Mouse (Mus musculus) stomach, postnatal 0 days (tissue): ENCODE measurements around the gene Gm21954. TPM values are rescaled to one million over a fixed set of nuclear protein-coding genes. Genes with fewer than 3 reads are reported as not detected.

ENCODE experiments used
- ATAC-seq: fragments of 200-750 bp; cut with Nextera tagmentation; 2 replicates; pipeline ENCODE4 v1.8.0; 2017; ENCODE audit not compliant: low FRiP score, low TSS enrichment
- DNase-seq: peaks from one replicate; pipeline ENCODE4 v3.0.0-alpha.2; 2016; ENCODE audit warnings: low spot score
- H3K27ac ChIP-seq: fragments of 300-500 bp; sonication (generic); replicated peaks from 2 replicates; pipeline ENCODE4 v1.5.1; 2014; ENCODE audit warnings: mild to moderate bottlenecking, control low read depth
- H3K27me3 ChIP-seq: fragments of 300-500 bp; sonication (generic); 2 replicates; pipeline ENCODE4 v1.6.1; 2014; ENCODE audit warnings: low read length; ENCODE audit not compliant: control insufficient read depth, insufficient read depth
- H3K36me3 ChIP-seq: fragments of 300-500 bp; sonication (generic); 2 replicates; pipeline ENCODE4 v1.6.1; 2014; ENCODE audit warnings: low read length, mixed read lengths; ENCODE audit not compliant: control insufficient read depth, insufficient read depth
- H3K4me1 ChIP-seq: fragments of 300-500 bp; sonication (generic); replicated peaks from 2 replicates; pipeline ENCODE4 v1.6.1; 2014; ENCODE audit warnings: antibody characterized with exemption; ENCODE audit not compliant: control insufficient read depth, insufficient read depth
- H3K4me2 ChIP-seq: fragments of 300-500 bp; sonication (generic); replicated peaks from 2 replicates; pipeline ENCODE4 v1.6.1; 2014; ENCODE audit warnings: low read depth, mild to moderate bottlenecking, control low read depth, moderate library complexity
- H3K4me3 ChIP-seq: fragments of 300-500 bp; sonication (generic); 2 replicates; pipeline ENCODE4 v1.5.1; 2014; ENCODE audit warnings: low read depth, low read length, control low read depth
- H3K9ac ChIP-seq: fragments of 300-500 bp; sonication (generic); 2 replicates; pipeline ENCODE4 v1.6.1; 2014; ENCODE audit warnings: mild to moderate bottlenecking, low read length, control low read depth, mixed read lengths
- H3K9me3 ChIP-seq: fragments of 300-500 bp; sonication (generic); 2 replicates; pipeline ENCODE4 v1.6.1; 2016; ENCODE audit warnings: low read length; ENCODE audit not compliant: control insufficient read depth
- CTCF ChIP-seq: IDR thresholded peaks from 2 replicates; pipeline ENCODE4 v1.5.1; 2016; ENCODE audit warnings: antibody characterized with exemption, low read depth, mild to moderate bottlenecking, moderate library complexity
- EP300 ChIP-seq: optimal IDR thresholded peaks from 2 replicates; pipeline ENCODE3; 2016; ENCODE audit warnings: antibody characterized with exemption
- WGBS: fragments of 180-500 bp; shearing (Covaris S2); extraction: QIAGEN DNeasy Blood & Tissue Kit; methylation state at CpG from one replicate; pipeline ENCODE4 v1.1.7; 2014; 5-methylcytosine and 5-hydroxymethylcytosine counted together
- polyA plus RNA-seq: library from polyadenylated mRNA; unstranded; fragments of >200 nt; fragmentation: Nextera tagmentation; extraction: Ambion mirVana; gene quantifications from 2 replicates; pipeline ENCODE4 v1.2.1, GENCODE M21; 2015

Gene Gm21954
- polyA plus RNA-seq, 1 experiment from 2014 or later = not detected

- no peaks in the 10 kb centered on the region for H3K4me1 ChIP-seq
- no peak overlapping the region for H3K4me3 ChIP-seq
- no peak for TF ChIP-seq EP300
- TF ChIP-seq CTCF = no peak
- ATAC-seq = no peak
- no peaks in the 10 kb centered on the region for H3K27me3 ChIP-seq
- no peak for DNase-seq
- H3K9ac ChIP-seq = no peak overlapping the region
- no peak overlapping the region for H3K27ac ChIP-seq
- 72% methylated on average over 5 of the region's 5 CpGs for WGBS
- no peaks in the 10 kb centered on the region for H3K9me3 ChIP-seq
- H3K36me3 ChIP-seq = no peaks in the 10 kb centered on the region
- no peak overlapping the region for H3K4me2 ChIP-seq
These were observed 24.2 kb downstream of the Gm21954 start for GRCm38 (mm10) chr3:55447486-55448460.

- Histone ChIP-seq H3K4me3 (no peak overlapping the region), H3K27me3 (no peaks in the 10 kb centered on the region), H3K9ac (no peak overlapping the region), H3K9me3 (no peaks in the 10 kb centered on the region), H3K36me3 (no peaks in the 10 kb centered on the region), H3K27ac (no peak overlapping the region), H3K4me1 (no peaks in the 10 kb centered on the region), H3K4me2 (no peak overlapping the region)
- 87% methylated on average over 7 of the region's 7 CpGs for whole genome bisulfite sequencing
- no peak for TF ChIP-seq EP300
- TF ChIP-seq CTCF = no peak
- DNase-seq = no peak
- no peak for ATAC-seq
These were observed 25.3 kb downstream of the Gm21954 start for GRCm38 (mm10) chr3:55446681-55447080.

DNA sequence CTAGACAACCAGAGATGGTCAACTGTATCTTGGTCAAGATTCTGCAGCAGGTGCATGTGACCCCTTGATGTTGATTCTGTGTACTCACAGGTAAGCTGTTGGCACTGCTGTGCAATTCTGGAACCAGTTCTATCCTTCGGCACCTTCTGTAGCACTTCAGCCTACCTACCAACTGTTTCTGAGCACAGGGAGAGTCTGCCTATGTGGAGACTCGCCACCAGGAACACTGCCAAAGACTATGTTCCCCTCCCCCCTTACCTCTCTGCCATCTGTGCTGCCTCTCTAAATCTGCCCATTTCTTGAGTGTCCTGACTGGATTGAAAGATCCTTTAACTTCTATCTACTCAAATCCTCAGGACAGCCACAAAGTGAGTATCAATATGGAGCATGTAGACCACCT is 28.3 kb downstream of the Gm21954 start:
- Histone ChIP-seq H3K4me2 (no peak overlapping the region), H3K27ac (no peak overlapping the region), H3K27me3 (no peaks in the 10 kb centered on the region), H3K4me3 (no peak overlapping the region), H3K9ac (no peak overlapping the region), H3K9me3 (no peaks in the 10 kb centered on the region), H3K4me1 (no peaks in the 10 kb centered on the region), H3K36me3 (no peaks in the 10 kb centered on the region)
- ATAC-seq = no peak
- WGBS = 90% methylated on average over 2 of the region's 2 CpGs
- no peak for DNase-seq
- no peak for TF ChIP-seq CTCF
- TF ChIP-seq EP300 = no peak

DNA sequence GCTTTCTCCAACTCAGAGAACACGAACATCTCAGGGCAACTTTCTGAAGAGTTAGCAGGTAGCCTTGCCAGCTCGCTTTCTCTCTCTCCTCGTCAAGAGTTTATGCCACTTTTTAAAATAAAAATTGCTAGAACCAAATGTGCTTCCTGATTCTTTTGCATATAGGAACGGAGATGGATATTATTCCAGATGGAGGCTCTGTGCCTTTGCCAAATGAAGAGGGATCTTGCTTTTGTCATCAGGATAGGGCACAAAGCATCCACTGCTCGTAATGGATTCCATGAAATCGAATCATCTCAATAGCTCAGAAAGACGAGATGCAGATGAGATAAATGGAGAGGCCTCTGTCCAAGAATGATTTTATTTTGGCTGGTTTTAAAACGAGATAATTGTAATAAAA is 28.7 kb downstream of the Gm21954 start:
- H3K27me3 ChIP-seq = no peaks in the 10 kb centered on the region
- no peak for TF ChIP-seq EP300
- TF ChIP-seq CTCF = no peak
- WGBS = 78% methylated on average over 8 of the region's 8 CpGs
- no peak overlapping the region for H3K9ac ChIP-seq
- H3K4me1 ChIP-seq = no peaks in the 10 kb centered on the region
- H3K27ac ChIP-seq = no peak overlapping the region
- H3K9me3 ChIP-seq = no peaks in the 10 kb centered on the region
- no peak for ATAC-seq
- H3K36me3 ChIP-seq = no peaks in the 10 kb centered on the region
- H3K4me2 ChIP-seq = no peak overlapping the region
- DNase-seq = no peak
- H3K4me3 ChIP-seq = no peak overlapping the region

DNA sequence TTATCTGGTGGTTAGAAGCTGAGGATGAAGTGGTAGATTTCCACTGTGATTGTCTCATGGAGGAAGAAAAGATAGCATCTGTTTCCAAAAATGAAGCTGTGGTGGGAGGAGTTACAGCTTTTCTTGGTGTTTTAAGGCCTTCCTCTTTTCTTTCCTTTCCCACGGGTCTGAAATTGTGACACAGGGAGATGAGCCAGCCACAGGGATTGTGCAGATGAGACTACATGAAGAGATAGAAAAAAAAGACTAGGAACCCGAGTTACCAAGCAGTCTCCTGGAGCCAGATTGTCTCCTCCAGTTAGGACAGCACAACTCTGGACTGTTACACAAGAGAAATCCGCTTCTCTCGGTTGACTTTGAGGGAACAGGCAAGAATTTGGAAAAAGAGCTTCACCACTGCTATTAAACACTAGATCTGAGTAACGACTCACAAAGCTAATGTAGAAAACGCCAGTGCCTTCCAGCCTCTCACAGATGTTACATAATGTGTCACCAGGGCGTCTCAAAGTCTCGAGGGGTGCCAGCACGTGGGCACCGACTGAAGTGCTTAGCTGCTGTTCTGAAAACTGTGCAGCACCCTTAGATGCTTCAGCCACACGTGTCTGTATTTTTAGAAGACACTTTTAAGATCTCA is 29.9 kb downstream of the Gm21954 start:
- Histone ChIP-seq H3K9me3 (no peaks in the 10 kb centered on the region), H3K4me3 (no peak overlapping the region), H3K27ac (no peak overlapping the region), H3K9ac (no peak overlapping the region), H3K36me3 (no peaks in the 10 kb centered on the region), H3K4me2 (no peak overlapping the region), H3K27me3 (no peaks in the 10 kb centered on the region), H3K4me1 (no peaks in the 10 kb centered on the region)
- TF ChIP-seq CTCF (no peak), EP300 (no peak)
- DNase-seq (no peak), ATAC-seq (no peak)
- WGBS = 75% methylated on average over 11 of the region's 11 CpGs

GRCm38 (mm10) chr3:55440342-55440741 is 31.7 kb downstream of the Gm21954 start:
- Histone ChIP-seq H3K36me3 (no peaks in the 10 kb centered on the region), H3K27ac (no peak overlapping the region), H3K27me3 (no peaks in the 10 kb centered on the region), H3K9me3 (no peaks in the 10 kb centered on the region), H3K9ac (no peak overlapping the region), H3K4me2 (no peak overlapping the region), H3K4me1 (no peaks in the 10 kb centered on the region), H3K4me3 (no peak overlapping the region)
- 54% methylated on average over 8 of the region's 8 CpGs for whole genome bisulfite sequencing
- ATAC-seq (no peak), DNase-seq (no peak)
- TF ChIP-seq CTCF (no peak), EP300 (no peak)
